Mouse (Mus musculus) ES-Bruce4 (cell line): ENCODE measurements around the gene Mfsd14a.

Experiments
- CTCF ChIP-seq: IDR thresholded peaks from one replicate; pipeline ENCODE4 v1.8.1; 2011; ENCODE audit warnings: low read depth, low read length
- EP300 ChIP-seq: IDR thresholded peaks from 2 replicates; pipeline ENCODE4 v1.6.1; 2011; ENCODE audit warnings: low read depth, low read length; ENCODE audit not compliant: insufficient read depth
- POLR2A ChIP-seq: IDR thresholded peaks from one replicate; pipeline ENCODE4 v1.8.1; 2011; ENCODE audit warnings: low read length; ENCODE audit not compliant: insufficient read depth

DNA sequence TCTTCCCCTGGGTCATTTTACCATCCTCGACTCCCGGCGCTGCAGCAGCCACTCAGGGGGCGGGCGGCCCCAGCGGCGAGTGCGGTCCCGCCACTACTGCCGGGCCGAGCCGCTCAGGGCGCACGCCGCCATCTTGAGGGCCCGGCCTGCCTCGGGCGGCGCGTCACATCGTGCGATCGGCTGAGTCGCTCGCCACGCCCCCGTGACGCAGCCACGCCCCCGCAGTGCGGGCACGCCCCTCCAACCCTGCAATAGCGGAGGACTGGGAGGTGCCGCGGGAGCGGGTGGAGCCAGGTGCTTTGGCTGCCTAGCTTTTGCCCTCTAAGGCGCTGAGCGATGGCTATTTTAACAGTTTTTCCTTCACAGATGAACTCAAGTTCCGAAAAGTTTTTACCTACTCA is at the start of gene Mfsd14a:
- no peak for TF ChIP-seq CTCF
- TF ChIP-seq EP300, result no peak
- TF ChIP-seq POLR2A, result peak; percentile 62
